9 mouse cellular contexts compared by ENCODE assay signal in genomic region chr12:81619302-81619701, GRCm38 (mm10). TPM values are rescaled to one million over a fixed set of nuclear protein-coding genes. Genes with fewer than 3 reads are reported as not detected.
DNase-seq lines count a peak whose midpoint lies in the region; ATAC-seq and TF ChIP-seq lines count a peak whose summit lies in the region.
"Had no signal": no experiment of that assay in that cellular context is flagged by ENCODE, and none has a peak within 500 bp of the region (broad histone marks: within the 10 kb centered on the region; RNA-seq: fewer than 3 reads in every experiment).

No protein-coding gene starts in this region.

- 11% methylated on average over 5 of the region's 5 CpGs for WGBS in lung, postnatal 0 days

- H3K9ac ChIP-seq in lung, postnatal 0 days (replicated peaks; ENCODE audit: low read depth) = no peak overlapping the region
- H3K9ac ChIP-seq: limb, embryonic 13.5 days had no signal

- H3K36me3 ChIP-seq in lung, postnatal 0 days (ENCODE audit: insufficient read depth, low read length) = no peaks in the 10 kb centered on the region
- H3K36me3 ChIP-seq: limb, embryonic 13.5 days had no signal

- peak; percentile 25; the same call in 1 of the 2 replicates for ATAC-seq in lung, postnatal 0 days

- H3K9me3 ChIP-seq in lung, postnatal 0 days (ENCODE audit: low read length) = no peaks in the 10 kb centered on the region
- H3K9me3 ChIP-seq: limb, embryonic 13.5 days had no signal

- TF ChIP-seq EP300 in lung, postnatal 0 days (IDR thresholded peaks at IDR 0.05) = no peak

- H3K27me3 ChIP-seq in lung, postnatal 0 days (replicated peaks; ENCODE audit: insufficient read depth, low read length) = no peaks in the 10 kb centered on the region

- no peak overlapping the region for H3K27ac ChIP-seq in lung, postnatal 0 days (ENCODE audit: low read length)
- H3K27ac ChIP-seq: limb, embryonic 13.5 days had no signal

- H3K4me2 ChIP-seq in lung, postnatal 0 days (replicated peaks; ENCODE audit: low read depth, low read length) = no peak overlapping the region
- H3K4me2 ChIP-seq: limb, embryonic 13.5 days had no signal

- no peaks in the 10 kb centered on the region for H3K4me1 ChIP-seq in lung, postnatal 0 days (ENCODE audit: insufficient read depth, low read depth, low read length)
- H3K4me1 ChIP-seq: limb, embryonic 13.5 days had no signal

- TF ChIP-seq CTCF in lung, postnatal 0 days (IDR thresholded peaks at IDR 0.05) = peak; percentile 91

- DNase-seq in CD4-positive, CD25-positive, alpha-beta regulatory T cell, adult 2 months (ENCODE audit: low read depth, low spot score) = peak; percentile 68
- DNase-seq in T-cell, adult 2 months (ENCODE audit: low spot score) = peak; percentile 56
- DNase-seq in cerebellum, postnatal 25 days = peak; percentile 88 to 91
- DNase-seq in gastrocnemius, postnatal 25 days = peak; percentile 10
- DNase-seq in layer of hippocampus, adult 11-12 months (ENCODE audit: low spot score) = peak; percentile 84
- DNase-seq in lung, postnatal 0 days (ENCODE audit: low spot score) = peak; percentile 82
- DNase-seq in right cerebral cortex, postnatal 14 days = peak; percentile 77
- DNase-seq in urinary bladder, postnatal 4 days (ENCODE audit: low spot score in 2 of 2) = peak; percentile 47 to 75

- no peak overlapping the region for H3K4me3 ChIP-seq in lung, postnatal 0 days (ENCODE audit: low read depth, low read length)
- H3K4me3 ChIP-seq: limb, embryonic 13.5 days had no signal

RNA-seq across cellular contexts. Expression of gene Ttc9, which starts 11.7 kb away (rescaled TPM):
- 10 to 100 TPM in 1 of 2 experiments, 1 to 10 TPM in 1; 8.4 to 14.1 TPM for total RNA-seq in gastrocnemius, postnatal 25 days (2021)
- 13.0 and 17.7 TPM in 2 replicates for polyA plus RNA-seq in lung, postnatal 0 days (2015; fragmentation: Nextera tagmentation; extraction: Ambion mirVana)

RNA-seq across cellular contexts. Expression of gene Med6, which starts 24.5 kb away (rescaled TPM):
- total RNA-seq in gastrocnemius, postnatal 25 days (2021) = 10 to 100 TPM in 1 of 2 experiments, 1 to 10 TPM in 1; 9.9 to 12.8 TPM
- polyA plus RNA-seq in lung, postnatal 0 days (2015; fragmentation: Nextera tagmentation; extraction: Ambion mirVana) = 40.4 and 42.7 TPM in 2 replicates

RNA-seq across cellular contexts. Expression of gene Adam21, which starts 51.0 kb away (rescaled TPM):
- total RNA-seq in gastrocnemius, postnatal 25 days (2021) = not detected
- 0.05 and 0.06 TPM in 2 replicates for polyA plus RNA-seq in lung, postnatal 0 days (2015; fragmentation: Nextera tagmentation; extraction: Ambion mirVana)

Comparison
In these comparisons a context has a peak if more than half of its experiments do, and no peak if none do; other contexts are left out.
1. DNase-seq: peak in every context shown above with its lines; median percentile 90 in cerebellum, postnatal 25 days; 84 in layer of hippocampus, adult 11-12 months; 82 in lung, postnatal 0 days; 77 in right cerebral cortex, postnatal 14 days; 68 in CD4-positive, CD25-positive, alpha-beta regulatory T cell, adult 2 months; 61 in urinary bladder, postnatal 4 days; 56 in T-cell, adult 2 months; 10 in gastrocnemius, postnatal 25 days.